Comparison of ENCODE assay signal across 8 mouse cellular contexts in genomic region chr10:40882831-40883643, GRCm38 (mm10). TPM values are rescaled to one million over a fixed set of nuclear protein-coding genes. Genes with fewer than 3 reads are reported as not detected.
DNase-seq lines count a peak whose midpoint lies in the region; ATAC-seq and TF ChIP-seq lines count a peak whose summit lies in the region.

Gene Cdc40, minus strand, starts transcription at chr10:40883311.
Gene Wasf1, plus strand, starts transcription at chr10:40883475.

- no peaks in the 10 kb centered on the region for H3K27me3 ChIP-seq in hindbrain, embryonic 10.5 days (ENCODE audit: insufficient read depth, poor library complexity, severe bottlenecking)
- H3K27me3 ChIP-seq in lung, postnatal 0 days (replicated peaks; ENCODE audit: insufficient read depth, low read length) = no peaks in the 10 kb centered on the region

- ATAC-seq in frontal cortex, adult (ENCODE audit: low TSS enrichment) = peak; percentile 90
- ATAC-seq in lung, postnatal 0 days = peak; percentile 98

- H3K9ac ChIP-seq in lung, postnatal 0 days (replicated peaks; ENCODE audit: low read depth) = peak within 1 kb of the TSS; percentile 89

- peak within 1 kb of the TSS; percentile 99 for H3K27ac ChIP-seq in hindbrain, embryonic 10.5 days
- peak within 1 kb of the TSS; percentile 77 for H3K27ac ChIP-seq in lung, postnatal 0 days (ENCODE audit: low read length)

- H3K4me2 ChIP-seq in lung, postnatal 0 days (replicated peaks; ENCODE audit: low read depth, low read length) = peak within 1 kb of the TSS; percentile 95

- under 1% methylated on average over 44 of the region's 44 CpGs for WGBS in hindbrain, embryonic 10.5 days
- under 1% methylated on average over 44 of the region's 44 CpGs for WGBS in lung, postnatal 0 days

- peaks cover 10% of the 10 kb centered on the region; the same call in 1 of the 2 replicates for H3K36me3 ChIP-seq in hindbrain, embryonic 10.5 days
- no peaks in the 10 kb centered on the region for H3K36me3 ChIP-seq in lung, postnatal 0 days (ENCODE audit: insufficient read depth, low read length)

- H3K9me3 ChIP-seq in hindbrain, embryonic 10.5 days = no peaks in the 10 kb centered on the region
- H3K9me3 ChIP-seq in lung, postnatal 0 days (ENCODE audit: low read length) = no peaks in the 10 kb centered on the region

- no peak; the same call in 1 of the 2 replicates for TF ChIP-seq CTCF in lung, postnatal 0 days (IDR thresholded peaks at IDR 0.05)

- DNase-seq in MN1 (ENCODE audit: low spot score) = peak; percentile 100
- peak; percentile 99 for DNase-seq in cerebellum, adult 9-10 months
- DNase-seq in hindbrain, embryonic 10.5 days (ENCODE audit: low spot score) = peak; percentile 96
- DNase-seq in layer of hippocampus, adult 9-11 months = peak; percentile 99
- peak; percentile 99 for DNase-seq in lung, postnatal 0 days (ENCODE audit: low spot score)
- peak; percentile 90 for DNase-seq in ovary, postnatal 14 days (ENCODE audit: low spot score)
- DNase-seq in thymus, postnatal 14 days = peak; percentile 95

- H3K4me3 ChIP-seq in hindbrain, embryonic 10.5 days = peak within 1 kb of the TSS; percentile 95
- peak within 1 kb of the TSS; percentile 89 for H3K4me3 ChIP-seq in lung, postnatal 0 days (ENCODE audit: low read depth, low read length)

- peak; percentile 100 for TF ChIP-seq EP300 in lung, postnatal 0 days (IDR thresholded peaks at IDR 0.05)

- H3K4me1 ChIP-seq in hindbrain, embryonic 10.5 days (replicated peaks) = peaks cover 33% of the 10 kb centered on the region
- no peaks in the 10 kb centered on the region for H3K4me1 ChIP-seq in lung, postnatal 0 days (ENCODE audit: insufficient read depth, low read depth, low read length)

RNA-seq across cellular contexts. Expression of gene Cdc40, which starts in this region (rescaled TPM):
- 28.0 and 34.8 TPM in 2 replicates for polyA plus RNA-seq in hindbrain, embryonic 10.5 days (2016; fragmentation: Nextera tagmentation; extraction: Ambion mirVana)
- polyA plus RNA-seq in lung, postnatal 0 days (2015; fragmentation: Nextera tagmentation; extraction: Ambion mirVana) = 16.4 and 17.4 TPM in 2 replicates

RNA-seq across cellular contexts. Expression of gene Wasf1, which starts in this region (rescaled TPM):
- 51.6 and 60.5 TPM in 2 replicates for polyA plus RNA-seq in hindbrain, embryonic 10.5 days (2016; fragmentation: Nextera tagmentation; extraction: Ambion mirVana)
- 2.1 and 2.2 TPM in 2 replicates for polyA plus RNA-seq in lung, postnatal 0 days (2015; fragmentation: Nextera tagmentation; extraction: Ambion mirVana)

Comparison
In these comparisons a context has a peak if more than half of its experiments do, and no peak if none do; other contexts are left out.
1. Peak in every context shown above with its lines: DNase-seq, ATAC-seq, H3K4me3 ChIP-seq and H3K27ac ChIP-seq.
2. RNA of gene Wasf1 (polyA plus RNA-seq): 51.6 to 60.5 TPM in hindbrain, embryonic 10.5 days; 2.1 to 2.2 TPM in lung, postnatal 0 days; every median in the first group is over 10 times any median in the second.